Mouse (Mus musculus) E14TG2a.4 (cell line): ENCODE measurements around the gene Scn1b.

ENCODE experiments used
- H3K27me3 ChIP-seq: 2 replicates; pipeline ENCODE4 v1.6.1; 2014; ENCODE audit warnings: low read length, control low read depth; ENCODE audit not compliant: insufficient read depth
- H3K36me3 ChIP-seq: 2 replicates; pipeline ENCODE4 v1.6.1; 2014; ENCODE audit warnings: low read length, control low read depth; ENCODE audit not compliant: insufficient read depth
- H3K4me1 ChIP-seq: replicated peaks from 2 replicates; pipeline ENCODE4 v1.6.1; 2014; ENCODE audit warnings: low read depth, low read length, control low read depth
- H3K4me3 ChIP-seq: replicated peaks from 2 replicates; pipeline ENCODE4 v1.5.1; 2014; ENCODE audit warnings: mild to moderate bottlenecking, low read length
- H3K9me3 ChIP-seq: 2 replicates; pipeline ENCODE4 v1.6.1; 2014; ENCODE audit warnings: low read length, control low read depth
- CTCF ChIP-seq: conservative IDR thresholded peaks from 2 replicates; pipeline ENCODE4 v1.5.1; 2014; ENCODE audit warnings: low read length
- NANOG ChIP-seq: IDR thresholded peaks from 2 replicates; pipeline ENCODE4 v1.6.1; 2014; ENCODE audit warnings: borderline replicate concordance, low read length, mixed read lengths
- POU5F1 ChIP-seq: IDR thresholded peaks from 2 replicates; pipeline ENCODE4 v1.6.1; 2014; ENCODE audit warnings: low read length, borderline replicate concordance

Scn1b gene

GRCm38 (mm10) chr7:31140941-31141340 is 14.1 kb upstream of the Scn1b start:
- peaks cover 78% of the 10 kb centered on the region for H3K36me3 ChIP-seq
- H3K27me3 ChIP-seq: no peaks in the 10 kb centered on the region
- no peak for TF ChIP-seq NANOG
- TF ChIP-seq POU5F1: no peak
- no peak for TF ChIP-seq CTCF
- H3K4me1 ChIP-seq: peaks cover 22% of the 10 kb centered on the region
- no peak overlapping the region for H3K4me3 ChIP-seq
- H3K9me3 ChIP-seq: no peaks in the 10 kb centered on the region

GRCm38 (mm10) chr7:31140302-31140701 is 13.5 kb upstream of the Scn1b start:
- H3K36me3 ChIP-seq: peaks cover 84% of the 10 kb centered on the region
- TF ChIP-seq NANOG (no peak), POU5F1 (no peak), CTCF (no peak)
- H3K4me3 ChIP-seq: no peak overlapping the region
- H3K4me1 ChIP-seq: peaks cover 20% of the 10 kb centered on the region
- no peaks in the 10 kb centered on the region for H3K27me3 ChIP-seq
- no peaks in the 10 kb centered on the region for H3K9me3 ChIP-seq

DNA sequence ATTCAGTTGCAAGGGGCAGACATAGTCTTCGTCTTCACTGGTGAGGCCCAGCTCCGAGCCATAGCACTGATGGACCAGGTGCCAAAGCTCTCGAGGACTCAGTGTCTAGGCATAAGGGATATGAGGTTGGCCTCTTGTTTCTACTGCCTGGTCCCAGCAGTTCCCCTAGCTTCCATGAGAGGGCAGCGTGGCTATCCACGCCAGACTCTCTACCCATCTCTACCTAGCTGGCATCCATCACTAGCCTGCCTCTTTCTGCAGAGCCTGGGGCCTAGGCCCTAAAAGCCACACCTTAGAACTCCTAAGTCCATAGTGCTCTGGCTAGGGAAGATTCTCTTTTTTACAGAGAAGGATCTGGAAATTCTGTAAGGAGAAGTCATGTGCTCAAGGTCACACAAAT is 13.0 kb upstream of the Scn1b start:
- H3K4me1 ChIP-seq: peaks cover 17% of the 10 kb centered on the region
- TF ChIP-seq POU5F1: no peak
- TF ChIP-seq NANOG: no peak
- TF ChIP-seq CTCF: peak; percentile 91
- no peaks in the 10 kb centered on the region for H3K27me3 ChIP-seq
- H3K9me3 ChIP-seq: no peaks in the 10 kb centered on the region
- H3K4me3 ChIP-seq: no peak overlapping the region
- H3K36me3 ChIP-seq: peaks cover 89% of the 10 kb centered on the region

DNA sequence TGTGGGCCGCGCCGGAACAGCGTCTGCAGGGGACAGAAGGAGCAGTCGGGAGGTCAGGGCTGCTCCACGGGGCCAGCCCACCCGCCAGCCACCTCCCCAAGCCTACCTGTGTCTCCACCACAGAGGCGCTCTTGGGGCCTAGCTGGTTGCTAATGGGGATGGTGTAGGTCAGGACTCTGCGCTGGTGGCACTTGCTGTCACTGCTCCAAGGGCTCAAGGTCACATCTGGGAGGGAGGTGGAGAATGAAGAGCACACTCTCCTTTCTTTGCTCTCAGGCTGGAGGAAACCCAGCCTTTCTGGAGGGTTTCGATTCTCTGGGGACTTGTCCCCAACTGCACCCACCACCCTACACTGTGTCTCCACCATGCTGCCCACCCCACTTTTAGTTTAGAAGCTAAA is 8.9 kb upstream of the Scn1b start:
- Histone ChIP-seq H3K9me3 (no peaks in the 10 kb centered on the region), H3K27me3 (no peaks in the 10 kb centered on the region), H3K4me1 (peaks cover 23% of the 10 kb centered on the region), H3K4me3 (no peak overlapping the region), H3K36me3 (peaks cover 100% of the 10 kb centered on the region)
- no peak for TF ChIP-seq CTCF
- TF ChIP-seq NANOG: no peak
- no peak for TF ChIP-seq POU5F1

DNA sequence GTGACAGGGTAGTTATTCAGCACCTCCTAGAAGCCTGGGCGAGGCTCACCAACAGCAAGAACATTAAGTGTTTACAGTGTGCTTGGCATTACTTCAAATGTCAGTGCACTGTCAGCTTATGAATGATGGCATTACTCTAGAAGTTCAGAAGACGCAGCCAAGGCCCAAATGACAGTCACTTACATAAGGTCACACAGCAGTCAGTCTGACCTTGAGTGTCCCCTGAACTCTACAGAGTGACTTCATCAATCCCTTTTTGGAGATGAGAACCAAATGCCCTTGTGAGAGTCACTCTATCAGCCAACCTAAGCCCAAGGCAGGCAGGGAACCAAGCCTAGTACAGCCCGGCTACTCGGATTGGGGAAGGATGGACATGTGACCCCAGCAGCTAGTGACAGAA is 5.1 kb upstream of the Scn1b start:
- Histone ChIP-seq H3K36me3 (peaks cover 88% of the 10 kb centered on the region), H3K4me1 (peaks cover 46% of the 10 kb centered on the region), H3K27me3 (peaks cover 15% of the 10 kb centered on the region), H3K4me3 (no peak overlapping the region), H3K9me3 (no peaks in the 10 kb centered on the region)
- TF ChIP-seq POU5F1 (no peak), NANOG (no peak), CTCF (no peak)

DNA sequence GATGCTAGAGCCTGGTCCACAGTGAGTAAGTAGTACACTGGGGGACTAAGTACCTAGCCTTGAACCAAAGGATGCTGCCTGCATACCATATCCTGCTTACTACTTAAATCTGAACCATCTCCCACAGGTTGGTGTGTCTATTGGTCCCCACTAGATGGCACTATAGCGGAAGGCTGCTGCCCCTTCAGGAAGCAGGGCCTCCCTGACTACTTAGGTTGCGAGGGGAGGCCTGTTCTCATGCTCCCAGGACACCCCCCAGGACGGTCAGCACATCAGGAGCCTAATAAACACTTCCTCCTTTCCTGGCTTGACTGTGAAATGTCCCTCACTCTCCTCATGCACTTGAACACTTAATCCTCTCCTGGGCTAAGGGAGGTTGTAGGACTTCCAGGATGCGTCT is 4.0 kb upstream of the Scn1b start:
- peaks cover 78% of the 10 kb centered on the region for H3K36me3 ChIP-seq
- TF ChIP-seq CTCF: peak; percentile 78
- TF ChIP-seq NANOG: no peak
- H3K9me3 ChIP-seq: no peaks in the 10 kb centered on the region
- peaks cover 22% of the 10 kb centered on the region for H3K27me3 ChIP-seq
- H3K4me1 ChIP-seq: peaks cover 45% of the 10 kb centered on the region
- no peak overlapping the region for H3K4me3 ChIP-seq

GRCm38 (mm10) chr7:31130197-31130596 is 3.4 kb upstream of the Scn1b start:
- TF ChIP-seq NANOG (no peak), POU5F1 (no peak), CTCF (no peak)
- no peaks in the 10 kb centered on the region for H3K9me3 ChIP-seq
- H3K27me3 ChIP-seq: peaks cover 28% of the 10 kb centered on the region
- H3K36me3 ChIP-seq: peaks cover 71% of the 10 kb centered on the region
- peaks cover 48% of the 10 kb centered on the region for H3K4me1 ChIP-seq
- no peak overlapping the region for H3K4me3 ChIP-seq

- peaks cover 61% of the 10 kb centered on the region for H3K4me1 ChIP-seq
- no peak for TF ChIP-seq POU5F1
- no peak for TF ChIP-seq NANOG
- TF ChIP-seq CTCF: no peak
- peaks cover 41% of the 10 kb centered on the region for H3K27me3 ChIP-seq
- no peak overlapping the region for H3K4me3 ChIP-seq
- H3K9me3 ChIP-seq: no peaks in the 10 kb centered on the region
- H3K36me3 ChIP-seq: peaks cover 52% of the 10 kb centered on the region
Observed at GRCm38 (mm10) chr7:31128157-31128705, 1.4 kb upstream of the Scn1b start.

- H3K27me3 ChIP-seq: peaks cover 41% of the 10 kb centered on the region
- TF ChIP-seq POU5F1: no peak
- TF ChIP-seq NANOG: no peak
- no peak for TF ChIP-seq CTCF
Observed at GRCm38 (mm10) chr7:31126211-31126751, 522 bp downstream of the Scn1b start.

More at GRCm38 (mm10) chr7:31126211-31126751, 522 bp downstream of the Scn1b start:
- H3K36me3 ChIP-seq: peaks cover 38% of the 10 kb centered on the region
- H3K4me1 ChIP-seq: peaks cover 55% of the 10 kb centered on the region
- no peaks in the 10 kb centered on the region for H3K9me3 ChIP-seq
- H3K4me3 ChIP-seq: peak overlapping the region; percentile 83
